Mouse (Mus musculus): ENCODE measurements around the gene Brix1.

Brix1 gene

GRCm38 (mm10) chr15:10442275-10442674, 43.5 kb downstream of the Brix1 start:
- no peak for DNase-seq

GRCm38 (mm10) chr15:10441493-10441892, 44.3 kb downstream of the Brix1 start:
- no peak for DNase-seq

GRCm38 (mm10) chr15:10439963-10440362, 45.8 kb downstream of the Brix1 start:
- peak; percentile 43 for DNase-seq

- no peak for DNase-seq
These were observed 48.9 kb downstream of the Brix1 start for GRCm38 (mm10) chr15:10436893-10437292.

GRCm38 (mm10) chr15:10426545-10427266, 59.0 kb downstream of the Brix1 start:
- no peak for DNase-seq

GRCm38 (mm10) chr15:10426124-10426523, 59.6 kb downstream of the Brix1 start:
- DNase-seq, result no peak

Data from kidney, postnatal 14 days (tissue).